Mouse (Mus musculus) liver, adult 2 months (tissue): Measurements from ENCODE around the gene Hdac6.

Source experiments
- CTCF ChIP-seq: fragments of 200-500 bp; IDR thresholded peaks from 2 replicates; pipeline ENCODE4 v1.5.1; 2011; ENCODE audit warnings: low read depth, low read length, control low read depth
- POLR2A ChIP-seq: fragments of 200-500 bp; IDR thresholded peaks from 2 replicates; pipeline ENCODE4 v1.6.1; 2011; ENCODE audit warnings: low read length, control low read depth; ENCODE audit not compliant: insufficient read depth; ENCODE audit errors: extremely low read depth

DNA sequence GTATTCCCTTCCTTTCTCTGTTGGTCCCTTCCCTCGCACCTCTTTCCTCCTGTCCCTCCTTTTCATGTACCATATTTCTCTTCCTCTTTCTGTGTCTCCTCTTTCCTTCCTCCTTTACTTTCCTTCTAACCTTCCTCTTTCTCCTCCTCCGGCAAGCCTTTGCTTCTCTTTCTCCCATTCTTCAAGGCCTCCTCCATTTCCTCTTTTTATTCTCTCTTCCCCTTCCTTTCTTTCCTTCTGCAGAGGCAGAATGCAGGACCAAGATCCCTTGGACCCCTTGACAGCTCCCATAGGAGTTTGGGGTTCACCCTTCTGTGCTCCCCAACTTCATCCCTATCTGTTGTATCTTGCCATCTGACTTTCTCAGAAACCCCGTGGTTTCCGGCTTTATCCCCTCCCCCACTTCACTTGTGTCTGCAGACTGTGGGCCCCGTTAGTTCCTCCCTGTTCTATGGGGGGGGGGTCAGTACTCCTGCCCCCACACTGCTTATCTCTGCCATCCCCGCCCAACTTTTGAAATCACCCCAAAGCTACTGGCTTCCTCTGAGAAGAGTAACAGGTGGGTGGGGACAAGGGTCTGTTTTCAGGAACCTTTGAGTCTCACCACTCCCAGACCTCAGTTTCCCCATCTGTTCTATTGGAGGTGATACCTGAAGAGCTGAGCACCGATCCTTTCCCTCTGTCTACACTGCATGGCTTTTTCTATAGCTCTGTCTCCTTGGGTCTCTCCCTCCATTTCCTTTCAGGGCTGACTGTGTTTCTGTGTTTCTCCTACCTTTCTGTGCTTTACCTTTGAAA, 16.3 kb upstream of the Hdac6 start:
- TF ChIP-seq CTCF (no peak), POLR2A (no peak)
